Mouse (Mus musculus) CD8-positive naive resting alpha-beta T cell, adult 2 months (primary cell): ENCODE measurements around the gene Kirrel3.

Source experiments
- DNase-seq, 2 experiments: peaks; one replicate each; pipeline ENCODE4 v3.0.0; 2022; ENCODE audit warnings: low read depth in 2 of 2, low spot score in 2 of 2

Kirrel3 gene

DNA sequence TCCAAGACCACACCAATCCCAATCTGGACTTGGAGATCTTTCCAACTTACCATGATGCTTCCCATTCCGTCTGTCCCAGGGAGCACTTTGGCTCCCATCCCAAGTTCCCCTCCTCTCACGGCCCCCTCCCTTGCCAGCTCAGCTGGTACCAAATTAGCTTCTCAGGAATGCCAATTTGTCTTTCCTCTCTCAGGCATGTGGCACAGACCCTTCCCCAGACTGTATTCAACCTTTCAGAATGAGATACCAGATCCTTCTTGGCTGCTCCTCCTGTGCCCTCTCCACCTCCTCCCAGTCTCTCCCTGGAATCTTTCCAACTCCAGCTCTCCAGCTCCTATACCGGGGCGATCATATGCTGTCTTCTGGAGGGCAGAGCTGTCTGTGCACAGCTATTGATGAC, 264.2 kb downstream of the Kirrel3 start:
- DNase-seq: no peak

GRCm38 (mm10) chr9:34750887-34751286, 265.2 kb downstream of the Kirrel3 start:
- no peak for DNase-seq

- no peak for DNase-seq
These were observed 266.5 kb downstream of the Kirrel3 start for GRCm38 (mm10) chr9:34752076-34752800.

DNA sequence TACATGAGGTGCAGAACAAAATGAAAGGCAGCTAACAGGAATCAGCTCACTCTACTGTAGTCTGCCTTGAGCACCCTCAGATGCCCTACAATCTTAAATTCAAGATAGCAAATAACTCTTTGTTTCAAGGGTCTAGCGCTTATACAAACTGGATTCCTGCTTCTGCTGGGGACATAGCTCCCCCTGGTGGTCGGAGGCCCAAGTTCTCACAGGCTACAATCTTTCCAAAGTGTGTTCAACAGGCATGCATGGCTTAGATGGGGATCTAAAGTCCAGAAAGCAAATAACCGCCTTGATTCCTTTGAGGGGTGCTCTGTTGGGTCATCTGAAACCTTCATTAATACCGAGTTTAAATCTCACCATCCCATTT, 267.1 kb downstream of the Kirrel3 start:
- no peak for DNase-seq

- DNase-seq: no peak
These were observed 268.2 kb downstream of the Kirrel3 start for GRCm38 (mm10) chr9:34753891-34754290.

DNA sequence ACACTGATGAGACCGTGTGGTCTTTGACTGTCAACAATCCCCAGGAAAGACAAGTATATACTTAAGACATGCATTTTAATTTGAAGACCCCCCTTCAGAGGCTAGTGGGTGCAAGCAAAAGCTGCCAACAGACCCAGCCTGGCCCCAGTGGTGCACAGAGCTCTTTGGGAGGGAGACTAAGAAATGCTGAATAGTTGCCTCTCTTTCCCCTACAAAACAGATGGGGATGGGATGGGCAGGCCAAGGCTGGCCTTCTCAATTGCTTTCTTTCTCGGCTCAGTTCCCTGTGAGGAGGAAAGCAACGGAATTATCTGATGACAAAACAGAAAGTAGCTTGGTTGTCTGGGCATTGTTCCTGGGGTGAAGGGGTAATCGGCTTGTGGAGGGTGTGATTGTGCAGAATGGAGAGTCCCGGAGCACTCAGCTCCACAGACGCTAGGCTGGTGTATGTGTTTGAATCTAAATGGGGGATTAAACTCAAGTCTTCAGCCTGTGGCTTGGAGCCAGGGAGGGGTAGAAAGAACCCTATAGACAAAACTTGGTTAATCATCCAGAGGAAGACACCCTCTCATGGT, 268.9 kb downstream of the Kirrel3 start:
- no peak for DNase-seq

- no peak for DNase-seq
These were observed 270.4 kb downstream of the Kirrel3 start for GRCm38 (mm10) chr9:34756055-34756454.

DNA sequence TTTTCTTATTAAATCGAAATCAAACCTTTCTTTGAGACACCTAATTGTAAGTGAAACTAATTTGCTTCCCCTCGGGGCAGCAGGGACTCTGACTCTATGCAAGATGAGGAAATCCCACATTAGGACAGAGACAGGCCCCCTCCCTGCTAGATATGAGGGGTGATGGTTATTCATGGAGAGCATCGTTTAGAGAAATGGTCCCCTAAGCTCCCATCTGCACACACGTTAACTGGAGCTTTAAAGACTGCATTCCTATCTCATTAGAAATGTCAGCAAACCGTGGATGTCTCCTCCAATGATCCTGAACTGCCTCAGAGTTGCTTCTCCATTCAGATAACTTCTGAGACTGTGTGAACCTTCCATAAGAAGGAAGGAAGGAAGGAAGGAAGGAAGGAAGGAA, 273.2 kb downstream of the Kirrel3 start:
- no peak for DNase-seq

GRCm38 (mm10) chr9:34760521-34760920, 274.8 kb downstream of the Kirrel3 start:
- DNase-seq: no peak

- no peak for DNase-seq
These were observed 281.3 kb downstream of the Kirrel3 start for GRCm38 (mm10) chr9:34766792-34767623.

GRCm38 (mm10) chr9:34768961-34769360, 283.3 kb downstream of the Kirrel3 start:
- no peak for DNase-seq

DNA sequence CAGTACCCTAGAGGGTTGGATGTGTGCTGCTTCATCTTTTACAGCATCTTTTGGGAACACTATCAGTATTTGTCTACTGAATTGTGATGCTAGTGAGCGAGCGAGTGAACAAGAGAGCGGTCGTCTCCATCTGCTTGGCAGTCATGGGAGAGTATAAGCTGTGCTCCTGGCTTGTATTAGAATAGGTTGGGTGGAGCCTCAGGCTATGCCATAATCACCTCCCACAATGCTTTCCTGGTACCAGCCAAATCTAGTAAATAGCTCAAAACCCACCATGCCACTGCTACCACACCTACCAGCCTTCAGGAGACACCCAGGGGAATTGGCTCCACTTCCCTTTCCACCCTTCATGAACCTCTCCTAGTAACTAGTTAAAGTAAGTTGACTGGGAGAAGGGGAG, 285.3 kb downstream of the Kirrel3 start:
- DNase-seq: no peak

DNA sequence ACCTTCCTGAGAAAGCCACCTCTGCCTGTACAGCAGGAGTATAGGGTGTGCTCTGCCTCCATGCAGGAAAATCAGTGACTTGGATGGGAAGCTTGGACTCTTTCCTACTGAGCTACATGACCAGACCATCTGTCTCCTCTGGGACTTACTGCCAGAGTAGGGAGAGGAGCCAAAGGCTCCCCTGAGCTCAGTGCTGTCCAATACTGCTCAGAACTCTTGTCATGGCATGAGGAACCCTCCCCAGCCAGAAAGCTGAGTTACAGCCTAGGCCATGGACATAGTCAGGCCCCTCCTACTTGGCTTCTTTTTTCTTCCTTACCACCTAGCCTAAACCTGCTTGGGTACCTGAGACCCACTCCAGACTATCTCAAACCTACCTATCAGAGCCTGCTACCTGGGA, 285.7 kb downstream of the Kirrel3 start:
- no peak for DNase-seq

- DNase-seq: no peak
These were observed 286.3 kb downstream of the Kirrel3 start for GRCm38 (mm10) chr9:34772022-34772437.

- no peak for DNase-seq
These were observed 295.7 kb downstream of the Kirrel3 start for GRCm38 (mm10) chr9:34781356-34781755.

DNA sequence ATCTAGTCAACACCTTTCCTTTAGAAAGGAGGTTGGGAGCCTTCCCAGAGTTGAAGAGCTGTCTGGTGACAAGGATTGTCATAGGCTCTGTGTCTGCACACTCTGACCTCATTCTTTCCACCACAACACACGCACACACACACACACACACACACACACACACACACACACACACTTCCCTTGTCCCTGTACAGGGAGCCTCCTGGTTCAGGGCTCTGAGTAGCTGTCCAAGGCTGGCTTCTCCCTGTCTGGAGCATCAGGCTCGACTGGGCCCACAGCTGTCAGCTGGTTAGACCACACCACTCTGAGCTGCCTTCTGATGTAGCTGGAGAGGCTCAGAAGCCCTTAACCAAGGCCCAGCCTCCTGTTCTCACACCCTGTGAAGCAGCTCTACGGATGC, 302.2 kb downstream of the Kirrel3 start:
- DNase-seq: no peak

- no peak for DNase-seq
These were observed 309.5 kb downstream of the Kirrel3 start for GRCm38 (mm10) chr9:34795226-34795625.

- no peak for DNase-seq
These were observed 312.1 kb downstream of the Kirrel3 start for GRCm38 (mm10) chr9:34797688-34798339.

DNA sequence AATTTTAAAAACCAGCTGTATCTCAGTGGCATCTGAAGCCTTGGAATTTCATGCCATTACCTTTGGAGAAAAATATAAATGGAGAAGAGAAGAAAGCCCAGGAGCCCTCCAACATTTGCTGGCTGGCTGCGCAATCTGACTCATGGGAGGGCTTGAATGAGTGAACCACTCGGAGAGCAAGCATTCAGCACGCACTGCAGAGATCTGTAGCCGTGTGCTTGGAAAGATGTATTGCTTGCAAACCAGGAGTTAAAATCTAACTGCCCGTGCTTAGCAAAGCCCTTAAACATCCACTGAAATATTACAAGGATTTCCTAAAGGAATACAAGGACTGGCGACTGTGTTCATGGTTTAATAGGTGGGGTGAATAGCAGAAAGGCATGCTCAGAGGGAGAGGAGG, 316.0 kb downstream of the Kirrel3 start:
- DNase-seq: no peak

DNA sequence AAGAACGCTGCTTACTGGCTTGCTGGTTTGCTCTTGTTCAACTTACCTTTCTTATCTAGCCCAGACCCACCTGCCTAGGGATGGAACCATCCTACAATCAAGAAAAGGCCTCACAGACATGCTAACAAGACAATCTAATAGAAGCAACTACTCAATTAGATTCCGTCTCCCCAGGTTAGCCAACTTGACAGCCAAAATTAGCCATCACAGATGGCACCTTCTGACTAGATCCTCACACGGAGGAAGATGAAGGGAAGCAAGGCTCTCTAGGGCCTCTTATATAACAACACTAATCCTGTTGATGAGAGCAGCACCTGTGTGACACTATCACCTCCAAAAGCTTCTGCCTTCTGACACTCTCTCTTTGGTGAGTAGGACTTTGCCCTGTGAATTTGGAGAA, 321.2 kb downstream of the Kirrel3 start:
- DNase-seq: no peak

- DNase-seq: no peak
These were observed 324.4 kb downstream of the Kirrel3 start for GRCm38 (mm10) chr9:34809993-34810513.
